Mouse (Mus musculus): ENCODE data around the gene Vmn1r226. TPM values are rescaled to one million over a fixed set of nuclear protein-coding genes. Genes with fewer than 3 reads are reported as not detected.

Vmn1r226 gene
- total RNA-seq (2021), result not detected
- long read RNA-seq, result 0 reads

DNA sequence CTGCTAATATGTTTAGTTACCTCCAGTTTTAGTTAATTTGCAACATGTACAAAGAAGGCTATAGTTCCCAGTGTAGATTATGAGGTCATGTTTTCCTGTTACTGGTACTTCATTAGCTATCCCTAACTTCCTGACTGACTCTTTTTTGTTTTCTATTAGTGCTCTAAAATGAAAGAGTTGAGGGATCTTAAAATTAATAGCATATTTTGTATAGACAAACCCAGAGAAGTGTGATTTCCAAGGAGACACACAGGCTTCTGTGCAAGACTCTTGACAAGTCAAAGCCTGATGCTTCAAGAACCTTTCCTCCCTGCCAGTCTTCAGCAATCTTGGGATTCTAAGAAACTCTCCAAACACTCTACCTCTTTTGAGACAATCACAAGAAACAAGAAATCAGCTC, at the start of gene Vmn1r226:
Vmn1r226 (plus strand) TSS at position 301 of the 400 bp plus-strand sequence.
- no peak for DNase-seq (ENCODE audit: low spot score in 2 of 2)

DNA sequence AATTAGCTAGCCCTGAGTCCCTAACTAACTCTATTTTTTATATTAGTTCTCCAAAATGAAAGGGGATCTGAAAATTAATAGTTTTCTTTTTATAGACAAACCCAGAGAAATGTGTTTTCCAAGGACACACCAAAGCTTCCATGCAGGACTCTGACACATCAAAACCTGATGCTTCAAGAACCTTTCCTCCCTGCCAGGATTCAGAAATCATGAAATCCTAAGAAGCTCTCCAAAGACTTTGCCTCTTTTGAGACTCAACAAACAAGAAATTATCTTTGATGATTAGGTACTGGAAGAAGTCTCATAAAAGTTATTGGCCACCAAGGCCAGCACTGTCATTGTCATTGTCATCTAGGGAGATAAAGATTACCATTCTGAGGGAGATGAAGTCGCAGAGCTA, 46.9 kb downstream of the Vmn1r226 start, which contains the start of gene Vmn1r227:
Vmn1r227 (plus strand) TSS at position 301 of the 400 bp plus-strand sequence.
- no peak for DNase-seq (ENCODE audit: low spot score in 2 of 2)

Other genes with a start within 250 kb of the Vmn1r226 start
- under 1 TPM in 1 of 2 experiments, not detected in 1; 0.05 TPM for gene Vmn2r108, start 201.5 kb upstream of the Vmn1r226 start, total RNA-seq (2021)
- not detected for gene Vmn1r225, start 184.7 kb upstream of the Vmn1r226 start, total RNA-seq (2021)
- not detected for gene Vmn2r109, start 118.1 kb upstream of the Vmn1r226 start, total RNA-seq (2021)
- not detected for gene Vmn2r110, start 86.4 kb upstream of the Vmn1r226 start, total RNA-seq (2021)
- not detected for gene Fpr-rs3, start 58.0 kb upstream of the Vmn1r226 start, total RNA-seq (2021)
- gene Vmn1r227, start 47.0 kb downstream of the Vmn1r226 start, total RNA-seq (2021), result not detected
- not detected for gene Vmn1r228, start 103.3 kb downstream of the Vmn1r226 start, total RNA-seq (2021)
- under 1 TPM; 0.07 to 0.09 TPM for gene Vmn1r229, start 128.7 kb downstream of the Vmn1r226 start, total RNA-seq (2021)
- gene Vmn1r230, start 157.6 kb downstream of the Vmn1r226 start, total RNA-seq (2021), result not detected
- gene Vmn1r231, start 222.2 kb downstream of the Vmn1r226 start, total RNA-seq (2021), result not detected
- gene Vmn1r232, start 236.9 kb downstream of the Vmn1r226 start, total RNA-seq (2021), result not detected

Measured in layer of hippocampus, postnatal 10 days (tissue).